Mouse (Mus musculus): ENCODE results near the gene Mepce.

DNA sequence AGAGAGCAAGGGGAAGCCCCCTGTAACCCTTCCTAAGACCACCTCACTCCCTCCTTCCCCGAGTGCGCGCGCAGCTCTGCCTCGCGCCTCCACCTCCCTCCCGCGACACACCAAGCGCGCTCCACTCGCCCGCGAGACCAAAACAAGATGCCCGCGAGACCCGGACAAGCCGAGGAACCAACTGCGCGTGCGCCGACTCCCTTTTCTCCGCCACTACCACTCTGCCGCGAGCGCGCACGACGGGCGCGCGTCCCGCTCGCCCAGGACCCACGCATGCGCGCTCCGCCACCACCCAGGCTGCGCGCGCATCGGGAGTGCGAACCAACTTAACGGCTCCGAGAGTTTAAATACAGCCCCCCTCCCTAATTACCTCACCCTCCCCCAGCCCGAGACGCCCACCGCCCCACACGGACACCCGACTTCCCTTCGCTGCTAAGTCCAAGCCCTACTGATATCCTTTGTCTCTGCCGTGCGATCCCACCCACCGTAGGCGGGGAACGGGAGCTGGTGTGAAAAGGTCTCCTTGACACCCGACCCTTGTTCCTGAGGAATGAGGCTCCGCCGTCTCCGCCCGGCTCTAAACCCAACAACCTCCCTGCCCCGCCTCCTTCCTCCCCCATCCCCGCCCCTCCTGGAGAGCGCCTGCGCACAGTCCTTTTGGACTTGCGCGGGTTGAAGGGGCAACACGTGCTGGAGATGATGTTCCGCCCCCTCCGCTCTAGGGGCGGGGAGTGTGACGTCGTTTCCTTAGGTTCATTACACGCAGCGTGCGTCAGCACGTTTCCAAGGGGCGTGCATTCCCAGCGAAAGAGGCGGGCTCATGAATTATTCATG is 1.1 kb downstream of the Mepce start:
- TF ChIP-seq CTCF (conservative IDR thresholded peaks at IDR 0.05; ENCODE audit: insufficient read depth, insufficient read length, low read depth, low read length) (no peak), POLR2A (IDR thresholded peaks at IDR 0.05; ENCODE audit: low read depth, low read length) (peak; percentile 98)
